Mouse (Mus musculus) embryonic facial prominence, embryonic 10.5 days (tissue): ENCODE measurements at regions not wholly inside any gene's neighbourhood (a gene's known extent, or its start where the extent isn't known, plus 50 kb on each side); places are given as distances from the start of the nearest gene placed in this dataset.

Experiments used
- DNase-seq: peaks from one replicate; pipeline ENCODE4 v3.0.0-alpha.2; 2017; ENCODE audit warnings: low spot score
- H3K27ac ChIP-seq: fragments of 300-500 bp; sonication (generic); replicated peaks from 2 replicates; pipeline ENCODE4 v1.5.1; 2016; ENCODE audit warnings: mild to moderate bottlenecking
- H3K27me3 ChIP-seq: fragments of 300-500 bp; sonication (generic); replicated peaks from 2 replicates; pipeline ENCODE4 v1.6.1; 2016; ENCODE audit warnings: low read depth, mild to moderate bottlenecking; ENCODE audit not compliant: poor library complexity, severe bottlenecking
- H3K36me3 ChIP-seq: fragments of 300-500 bp; sonication (generic); replicated peaks from 2 replicates; pipeline ENCODE4 v1.6.1; 2016; ENCODE audit warnings: mild to moderate bottlenecking, moderate library complexity
- H3K4me1 ChIP-seq: fragments of 300-500 bp; sonication (generic); 2 replicates; pipeline ENCODE4 v1.6.1; 2016
- H3K4me3 ChIP-seq: fragments of 300-500 bp; sonication (generic); 2 replicates; pipeline ENCODE4 v1.5.1; 2016; ENCODE audit warnings: mild to moderate bottlenecking, moderate library complexity
- H3K9me3 ChIP-seq: fragments of 300-500 bp; sonication (generic); 2 replicates; pipeline ENCODE4 v1.6.1; 2016; ENCODE audit warnings: mild to moderate bottlenecking
- WGBS: fragments of 180-500 bp; shearing (Covaris S2); methylation state at CpG from one replicate; pipeline ENCODE4 v1.1.7; 2016; 5-methylcytosine and 5-hydroxymethylcytosine counted together

- no peaks in the 10 kb centered on the region for H3K9me3 ChIP-seq
- H3K36me3 ChIP-seq = no peaks in the 10 kb centered on the region
- H3K4me1 ChIP-seq = no peaks in the 10 kb centered on the region
- 86% methylated on average over 3 of the region's 3 CpGs for WGBS
- H3K27ac ChIP-seq = no peak overlapping the region
- H3K27me3 ChIP-seq = no peaks in the 10 kb centered on the region
- H3K4me3 ChIP-seq = no peak overlapping the region
- no peak for DNase-seq
Observed at GRCm38 (mm10) chr5:46006228-46006627, 148.8 kb upstream of the Lcorl start.

DNA sequence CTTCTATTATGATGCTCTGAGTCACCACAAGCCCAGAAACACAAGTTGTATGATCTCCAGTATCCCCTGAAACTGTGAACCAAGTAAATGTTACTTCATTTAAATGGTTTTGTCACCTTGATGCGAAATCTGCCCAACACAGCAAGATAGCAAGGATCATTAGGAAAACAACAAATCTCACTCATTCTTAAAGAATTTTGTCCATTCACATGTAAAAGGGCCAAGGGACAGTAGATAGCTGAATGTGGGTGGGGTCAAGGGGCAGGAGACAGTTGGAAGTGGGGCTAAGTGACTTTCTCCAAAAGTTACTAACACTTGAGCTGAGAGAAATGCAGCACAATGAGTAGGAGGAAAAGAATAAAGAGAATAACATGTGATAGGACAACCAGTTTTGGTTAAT lies 148.2 kb upstream of the Lcorl start:
- no peaks in the 10 kb centered on the region for H3K36me3 ChIP-seq
- WGBS = 81% methylated on average over 1 of the region's 1 CpGs
- no peak for DNase-seq
- no peaks in the 10 kb centered on the region for H3K27me3 ChIP-seq
- no peaks in the 10 kb centered on the region for H3K4me1 ChIP-seq
- no peak overlapping the region for H3K4me3 ChIP-seq
- no peak overlapping the region for H3K27ac ChIP-seq
- no peaks in the 10 kb centered on the region for H3K9me3 ChIP-seq

- H3K36me3 ChIP-seq = no peaks in the 10 kb centered on the region
- H3K4me1 ChIP-seq = no peaks in the 10 kb centered on the region
- H3K27ac ChIP-seq = no peak overlapping the region
- 91% methylated on average over 5 of the region's 5 CpGs for WGBS
- DNase-seq = no peak
- H3K27me3 ChIP-seq = no peaks in the 10 kb centered on the region
- no peak overlapping the region for H3K4me3 ChIP-seq
- no peaks in the 10 kb centered on the region for H3K9me3 ChIP-seq
Observed at GRCm38 (mm10) chr5:46002011-46002410, 144.6 kb upstream of the Lcorl start.

GRCm38 (mm10) chr5:45957766-45958165 lies 100.4 kb upstream of the Lcorl start:
- H3K9me3 ChIP-seq = no peaks in the 10 kb centered on the region
- DNase-seq = no peak
- no peaks in the 10 kb centered on the region for H3K36me3 ChIP-seq
- 82% methylated on average over 2 of the region's 2 CpGs for WGBS
- H3K4me3 ChIP-seq = no peak overlapping the region
- no peak overlapping the region for H3K27ac ChIP-seq
- H3K4me1 ChIP-seq = no peaks in the 10 kb centered on the region
- H3K27me3 ChIP-seq = no peaks in the 10 kb centered on the region

GRCm38 (mm10) chr5:45943970-45944369 lies 86.6 kb upstream of the Lcorl start:
- no peak for DNase-seq
- H3K4me1 ChIP-seq = no peaks in the 10 kb centered on the region
- no peaks in the 10 kb centered on the region for H3K36me3 ChIP-seq
- H3K27ac ChIP-seq = no peak overlapping the region
- WGBS = 91% methylated on average over 3 of the region's 3 CpGs
- H3K4me3 ChIP-seq = no peak overlapping the region
- H3K27me3 ChIP-seq = no peaks in the 10 kb centered on the region
- no peaks in the 10 kb centered on the region for H3K9me3 ChIP-seq

DNA sequence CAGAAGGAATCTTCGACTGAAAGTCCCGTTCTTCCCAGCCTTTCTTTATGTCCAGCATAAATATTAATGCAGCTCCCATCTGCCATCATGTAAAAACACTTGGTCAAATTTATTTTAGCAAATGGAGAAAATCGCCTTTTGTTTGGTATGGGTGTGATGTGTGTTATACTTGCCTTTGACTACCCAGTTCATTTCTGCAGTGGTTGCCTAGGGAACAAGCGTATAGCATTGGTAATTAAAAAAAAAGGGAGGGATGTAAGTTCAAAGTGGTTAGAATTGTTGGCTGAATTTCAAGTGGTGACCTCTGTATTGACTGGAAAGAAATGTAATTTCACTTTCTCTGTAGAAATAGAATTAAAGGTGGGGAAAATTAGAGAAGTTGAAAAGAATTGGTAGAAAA lies 75.6 kb upstream of the Lcorl start:
- H3K27ac ChIP-seq = no peak overlapping the region
- no peak overlapping the region for H3K4me3 ChIP-seq
- WGBS = 89% methylated on average over 4 of the region's 4 CpGs
- no peaks in the 10 kb centered on the region for H3K36me3 ChIP-seq
- H3K4me1 ChIP-seq = no peaks in the 10 kb centered on the region
- no peak for DNase-seq
- H3K27me3 ChIP-seq = no peaks in the 10 kb centered on the region
- no peaks in the 10 kb centered on the region for H3K9me3 ChIP-seq

GRCm38 (mm10) chr5:45931252-45931651 lies 73.8 kb upstream of the Lcorl start:
- Histone ChIP-seq H3K9me3 (no peaks in the 10 kb centered on the region), H3K27me3 (no peaks in the 10 kb centered on the region), H3K4me3 (no peak overlapping the region), H3K4me1 (peaks cover 2% of the 10 kb centered on the region), H3K36me3 (no peaks in the 10 kb centered on the region), H3K27ac (no peak overlapping the region)
- WGBS = 84% methylated on average over 2 of the region's 2 CpGs
- DNase-seq = no peak

GRCm38 (mm10) chr5:45925879-45926410 lies 68.5 kb upstream of the Lcorl start:
- peaks cover 7% of the 10 kb centered on the region for H3K4me1 ChIP-seq
- H3K27me3 ChIP-seq = no peaks in the 10 kb centered on the region
- H3K27ac ChIP-seq = 0 out of 2 replicates have a peak overlapping the region, but pooled peaks have one; percentile 40
- peak; percentile 21 for DNase-seq
- H3K36me3 ChIP-seq = no peaks in the 10 kb centered on the region
- H3K9me3 ChIP-seq = no peaks in the 10 kb centered on the region
- WGBS = 45% methylated on average over 9 of the region's 9 CpGs
- no peak overlapping the region for H3K4me3 ChIP-seq

DNA sequence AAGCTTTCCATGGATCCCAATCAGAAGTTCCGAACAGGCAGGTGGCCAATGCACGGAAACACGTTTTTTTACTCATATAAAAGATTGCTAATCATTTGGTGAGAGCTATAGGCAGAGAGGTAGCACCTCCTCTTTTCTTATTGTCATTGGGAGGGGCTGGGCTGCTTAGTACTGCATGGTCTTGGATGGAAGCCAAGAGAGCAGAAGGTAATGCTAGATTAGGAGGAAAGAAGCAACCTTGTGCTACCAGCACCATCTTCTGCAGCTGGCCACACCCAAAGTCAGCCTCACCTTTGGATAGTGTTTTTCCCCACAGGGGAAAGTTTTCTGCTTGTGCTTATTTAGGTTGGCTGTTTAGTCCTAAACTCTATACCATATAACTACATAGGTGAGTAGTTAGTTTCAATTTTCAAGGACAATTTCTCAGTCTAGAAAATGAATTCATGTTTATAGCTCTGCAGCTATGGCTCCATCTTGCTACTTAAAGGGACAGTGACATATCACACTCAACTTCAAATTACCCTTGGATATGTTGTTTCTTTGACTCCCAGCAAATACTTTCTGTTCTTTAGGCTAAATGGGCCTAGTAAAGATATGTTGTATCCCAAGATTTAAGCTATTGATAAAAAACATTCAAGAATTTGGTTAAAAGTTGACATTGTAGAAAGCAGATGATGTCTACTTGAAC lies 66.6 kb upstream of the Lcorl start:
- no peak overlapping the region for H3K4me3 ChIP-seq
- H3K27me3 ChIP-seq = no peaks in the 10 kb centered on the region
- no peak overlapping the region for H3K27ac ChIP-seq
- peaks cover 7% of the 10 kb centered on the region for H3K4me1 ChIP-seq
- no peaks in the 10 kb centered on the region for H3K36me3 ChIP-seq
- H3K9me3 ChIP-seq = no peaks in the 10 kb centered on the region
- 89% methylated on average over 3 of the region's 3 CpGs for WGBS
- DNase-seq = no peak
